Mouse (Mus musculus) gastrocnemius, postnatal 4 days (tissue): ENCODE measurements at regions not wholly inside any gene's neighbourhood (a gene's known extent, or its start where the extent isn't known, plus 50 kb on each side); places are given as distances from the start of the nearest gene placed in this dataset.

Experiments used
- DNase-seq, 2 experiments: peaks; one replicate each; pipeline ENCODE4 v3.0.0; 2021 to 2022; ENCODE audit warnings: low spot score in 2 of 2, mixed read lengths in 2 of 2

- DNase-seq = no peak
Measured at GRCm38 (mm10) chr16:49570031-49570430, 129.0 kb upstream of the Ift57 start.

GRCm38 (mm10) chr16:49572485-49573170, 126.4 kb upstream of the Ift57 start:
- DNase-seq = no peak

- no peak for DNase-seq
Measured at GRCm38 (mm10) chr16:49573171-49573517, 125.9 kb upstream of the Ift57 start.

- no peak for DNase-seq
Measured at GRCm38 (mm10) chr16:49578976-49579375, 120.1 kb upstream of the Ift57 start.

GRCm38 (mm10) chr16:49580708-49581107, 118.3 kb upstream of the Ift57 start:
- DNase-seq = no peak

- DNase-seq = no peak
Measured at GRCm38 (mm10) chr16:49606500-49606899, 92.5 kb upstream of the Ift57 start.

- DNase-seq = no peak
Measured at GRCm38 (mm10) chr16:49614801-49615200, 84.2 kb upstream of the Ift57 start.

GRCm38 (mm10) chr16:49615342-49616020, 83.6 kb upstream of the Ift57 start:
- DNase-seq = no peak

GRCm38 (mm10) chr16:49616263-49616872, 82.7 kb upstream of the Ift57 start:
- peak in 1 of 2 experiments; percentile 25 for DNase-seq

GRCm38 (mm10) chr16:49633502-49633901, 65.5 kb upstream of the Ift57 start:
- no peak for DNase-seq

- no peak for DNase-seq
Measured at GRCm38 (mm10) chr16:49635506-49635905, 63.5 kb upstream of the Ift57 start.

GRCm38 (mm10) chr16:49636467-49636866, 62.6 kb upstream of the Ift57 start:
- DNase-seq = no peak

GRCm38 (mm10) chr16:49642696-49643095, 56.3 kb upstream of the Ift57 start:
- no peak for DNase-seq

- DNase-seq = no peak
Measured at GRCm38 (mm10) chr16:49644416-49644815, 54.6 kb upstream of the Ift57 start.

- DNase-seq = no peak
Measured at GRCm38 (mm10) chr16:49646479-49646878, 52.6 kb upstream of the Ift57 start.
